Mouse (Mus musculus) lung, postnatal 0 days (tissue): ENCODE measurements at regions not wholly inside any gene's neighbourhood (a gene's known extent, or its start where the extent isn't known, plus 50 kb on each side); places are given as distances from the start of the nearest gene placed in this dataset.

Experiments used
- CTCF ChIP-seq: IDR thresholded peaks from 2 replicates; pipeline ENCODE4 v1.5.1; 2016; ENCODE audit warnings: antibody characterized with exemption, mild to moderate bottlenecking
- EP300 ChIP-seq: IDR thresholded peaks from 2 replicates; pipeline ENCODE4 v1.6.1; 2016; ENCODE audit warnings: antibody characterized with exemption, mild to moderate bottlenecking, control low read depth

- TF ChIP-seq CTCF (no peak), EP300 (no peak)
Observed at GRCm38 (mm10) chr14:110685247-110685646, 69.7 kb downstream of the Slitrk6 start.
